Mouse (Mus musculus) heart, adult 2 months (tissue): ENCODE results near the gene Egflam.

Experiments used
- EP300 ChIP-seq: fragments of 200-500 bp; IDR thresholded peaks from 2 replicates; pipeline ENCODE4 v1.6.1; 2011; ENCODE audit warnings: low read depth, low read length, control low read depth; ENCODE audit not compliant: insufficient read depth
- POLR2A ChIP-seq: fragments of 200-500 bp; IDR thresholded peaks from 2 replicates; pipeline ENCODE4 v1.6.1; 2011; ENCODE audit warnings: mild to moderate bottlenecking, low read depth, low read length, control low read depth; ENCODE audit not compliant: insufficient read depth

- TF ChIP-seq POLR2A, result no peak
- TF ChIP-seq EP300, result no peak
Measured at GRCm38 (mm10) chr15:7217273-7217598, 181.0 kb downstream of the Egflam start.
